Mouse (Mus musculus) adrenal gland, adult 18-20 months (tissue): ENCODE measurements around the gene Myo3b. TPM values are rescaled to one million over a fixed set of nuclear protein-coding genes. Genes with fewer than 3 reads are reported as not detected.
A peak's percentile ranks its signal among the peaks of the same experiment; 100 is the strongest.

ENCODE experiments used
- DNase-seq, 2 experiments: peaks; one replicate each; pipeline ENCODE4 v3.0.0; 2021 to 2022; ENCODE audit warnings: low spot score in 2 of 2
- total RNA-seq, 2 experiments: library from RNA; stranded (reverse); gene quantifications; 1 replicate in 1 of 2; 2 replicates in 1 of 2; pipeline ENCODE4 v1.2.3; 2021

Myo3b gene
- total RNA-seq, 2 experiments from 2014 or later, result not detected

DNA sequence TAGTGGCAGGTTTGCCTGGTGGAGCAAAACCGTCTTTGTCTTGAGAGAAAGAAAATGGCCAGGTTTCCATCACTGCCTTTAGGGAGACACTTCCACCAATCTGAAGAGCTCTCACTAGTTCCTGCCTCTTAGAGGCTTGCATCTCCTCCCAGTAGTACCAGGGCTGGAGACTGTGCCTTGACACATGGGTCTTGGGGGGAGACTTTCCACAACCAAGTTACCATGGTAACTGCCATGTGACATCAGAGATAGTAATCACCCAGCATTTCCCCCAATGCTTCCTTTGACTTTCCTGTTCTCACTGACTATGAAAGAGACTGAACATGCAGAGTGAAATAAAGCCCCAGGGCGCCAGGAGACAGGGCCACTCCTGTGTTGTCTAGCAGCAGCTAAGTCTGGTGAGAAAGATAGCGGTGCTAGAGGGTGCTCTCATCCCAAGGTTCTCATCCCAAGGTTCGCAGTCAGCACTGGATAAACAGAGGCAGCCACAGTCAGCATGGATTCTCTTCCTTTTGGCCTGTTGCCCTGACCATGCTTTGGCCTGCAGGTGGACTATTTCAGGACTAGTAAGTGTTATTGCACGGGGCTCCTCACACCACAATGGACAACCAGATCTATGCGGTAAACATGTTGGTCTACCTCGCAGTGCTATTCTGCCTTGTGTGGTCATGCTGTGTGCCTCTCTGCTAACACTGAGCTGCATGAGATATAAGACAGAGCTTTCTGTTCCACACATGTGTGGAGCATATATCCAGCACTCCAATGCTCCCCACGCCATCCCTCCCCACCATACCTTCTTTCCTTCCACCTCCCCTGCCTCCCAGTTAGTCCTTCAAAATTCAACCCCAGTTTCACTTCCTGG is 223.0 kb downstream of the Myo3b start:
- no peak for DNase-seq

DNA sequence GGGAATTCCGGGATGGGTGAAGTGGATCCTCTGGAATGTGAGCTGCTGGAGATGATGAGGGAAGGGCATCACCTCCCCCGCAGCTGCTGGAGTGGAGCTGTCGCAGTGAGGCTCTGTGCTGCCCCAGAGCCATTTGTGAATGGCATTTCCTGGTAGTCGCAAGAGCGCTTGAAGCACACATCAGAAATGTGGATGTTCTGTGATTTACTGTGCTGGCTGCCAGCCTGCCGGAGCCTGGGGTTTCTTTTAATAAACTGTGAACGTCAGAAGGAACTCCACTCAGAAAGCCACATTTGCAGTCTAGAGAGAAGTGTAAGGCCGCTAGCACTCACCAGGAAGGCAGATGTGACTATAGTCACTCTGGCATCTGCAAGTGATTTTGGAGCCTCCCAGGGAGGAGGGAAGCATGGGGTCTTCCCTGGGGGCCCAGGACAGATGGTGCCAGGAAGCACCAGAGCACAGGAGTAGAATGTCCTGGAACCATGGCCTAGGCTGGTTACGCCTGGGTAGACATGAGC is 223.7 kb downstream of the Myo3b start:
- no peak for DNase-seq

DNA sequence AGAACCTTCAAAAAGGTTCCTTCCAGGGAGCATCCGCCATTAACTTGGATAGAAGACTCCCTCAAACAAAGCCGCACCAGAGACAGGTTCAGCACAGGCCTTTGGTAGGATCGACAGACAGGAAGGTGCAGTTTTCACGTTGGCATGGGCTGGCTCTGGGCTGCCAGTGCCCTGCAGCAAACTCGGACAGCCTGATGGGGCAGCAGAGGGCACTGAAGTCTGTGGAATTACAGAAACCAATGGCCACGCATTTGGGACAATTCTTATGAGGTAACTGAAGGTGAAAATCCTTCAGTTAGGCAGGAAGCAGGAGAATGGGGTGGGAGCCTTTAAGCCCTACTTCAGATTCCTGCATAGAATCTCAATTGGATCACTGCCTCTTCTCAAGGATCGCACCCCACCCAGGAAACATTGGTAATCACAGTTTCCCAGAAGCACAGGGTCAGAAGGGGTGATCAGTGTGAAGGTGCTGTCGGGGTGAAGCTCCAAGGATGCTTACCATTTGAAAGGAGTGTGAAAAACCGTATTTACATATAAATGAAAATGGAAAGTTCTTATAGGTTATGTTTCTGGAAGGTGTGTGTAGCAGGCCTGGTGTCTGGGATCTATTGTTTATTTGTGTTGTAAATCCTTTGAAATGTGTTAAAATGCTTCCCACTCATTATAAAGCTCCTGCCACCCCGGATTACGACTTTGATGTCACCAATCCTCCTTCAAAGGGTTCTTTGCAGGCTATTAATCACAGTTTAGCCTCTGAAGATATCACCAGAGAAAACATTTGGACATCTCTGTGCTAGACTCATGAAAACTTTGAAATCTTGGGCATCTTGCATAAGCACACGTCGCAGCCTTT is 239.7 kb downstream of the Myo3b start:
- DNase-seq, result peak; percentile 30 to 33

DNA sequence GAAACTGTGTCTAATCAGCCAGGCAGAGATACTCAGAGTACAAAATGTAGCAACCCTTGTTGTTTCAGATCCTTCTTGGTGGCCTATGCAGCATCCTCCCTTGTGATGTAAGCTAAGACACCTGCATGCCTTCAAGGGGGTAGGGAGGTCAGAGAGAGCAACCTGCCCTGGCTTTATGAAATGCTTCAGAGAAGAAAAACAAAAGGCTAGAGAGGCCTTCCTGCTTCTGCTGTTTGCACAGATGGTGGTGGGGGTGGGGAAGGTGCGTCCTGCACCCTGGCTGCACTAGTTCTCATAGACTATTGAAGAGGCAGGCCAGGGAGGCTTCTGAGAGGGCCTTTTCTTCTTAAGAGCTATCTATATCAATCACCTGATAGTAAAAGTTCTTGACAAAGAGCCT is 245.2 kb downstream of the Myo3b start:
- no peak for DNase-seq

DNA sequence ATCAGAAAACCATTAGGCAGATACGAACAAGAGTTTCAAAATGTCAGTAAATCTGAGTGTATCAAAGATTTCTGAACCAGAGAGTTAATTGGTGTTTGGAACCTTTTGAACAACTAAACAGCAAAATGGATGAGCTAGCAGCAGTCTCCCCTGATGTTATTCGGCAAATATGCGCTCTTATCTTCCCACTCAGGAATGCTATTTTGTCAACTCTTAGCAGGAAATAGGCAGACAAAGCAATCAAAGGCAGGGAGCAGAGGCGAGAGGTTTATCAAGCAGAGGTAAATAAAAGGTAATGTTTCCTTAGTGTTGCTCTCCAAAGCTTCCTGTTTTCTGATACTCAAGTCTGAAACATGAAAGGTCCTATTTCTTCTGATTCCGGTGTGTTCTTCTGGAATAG is 252.1 kb downstream of the Myo3b start:
- DNase-seq, result no peak

DNA sequence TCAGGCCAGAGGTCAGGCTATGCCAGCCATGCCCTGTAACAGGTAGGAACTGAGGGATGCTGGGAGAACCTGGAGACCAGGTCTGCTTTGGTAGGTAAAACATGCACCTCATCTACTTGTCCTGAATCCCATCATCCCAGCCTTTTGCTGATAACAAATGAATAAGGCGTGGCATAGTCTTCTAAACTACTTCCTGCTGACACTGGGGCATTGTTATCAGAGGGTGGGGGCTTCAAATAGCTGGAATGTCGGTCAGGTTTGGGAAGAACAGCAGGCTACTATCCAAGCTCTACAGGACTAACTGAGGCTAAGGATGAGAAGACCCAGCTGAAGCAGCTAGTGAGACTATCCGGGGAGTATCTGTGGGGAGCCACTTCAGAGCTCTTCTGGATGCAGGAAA is 253.8 kb downstream of the Myo3b start:
- DNase-seq, result no peak

DNA sequence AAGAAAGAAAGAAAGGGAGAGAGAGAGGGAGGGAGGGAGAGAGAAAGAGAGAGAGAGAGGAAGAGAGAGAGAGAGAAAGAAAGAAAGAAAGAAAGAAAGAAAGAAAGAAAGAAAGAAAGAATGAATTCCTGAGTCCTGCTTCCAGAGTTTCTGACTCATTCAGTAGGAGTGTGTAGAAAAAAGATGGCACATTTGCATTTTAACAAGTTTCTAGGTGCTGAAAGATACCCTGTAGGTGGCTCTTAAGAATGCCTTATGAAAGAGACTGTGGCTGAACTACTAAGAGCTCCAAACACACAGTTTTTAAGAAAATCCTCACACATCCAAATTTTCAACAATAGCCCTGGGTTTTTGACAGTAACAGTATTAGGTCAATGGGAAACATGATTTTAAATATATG is 264.0 kb downstream of the Myo3b start:
- DNase-seq, result no peak

DNA sequence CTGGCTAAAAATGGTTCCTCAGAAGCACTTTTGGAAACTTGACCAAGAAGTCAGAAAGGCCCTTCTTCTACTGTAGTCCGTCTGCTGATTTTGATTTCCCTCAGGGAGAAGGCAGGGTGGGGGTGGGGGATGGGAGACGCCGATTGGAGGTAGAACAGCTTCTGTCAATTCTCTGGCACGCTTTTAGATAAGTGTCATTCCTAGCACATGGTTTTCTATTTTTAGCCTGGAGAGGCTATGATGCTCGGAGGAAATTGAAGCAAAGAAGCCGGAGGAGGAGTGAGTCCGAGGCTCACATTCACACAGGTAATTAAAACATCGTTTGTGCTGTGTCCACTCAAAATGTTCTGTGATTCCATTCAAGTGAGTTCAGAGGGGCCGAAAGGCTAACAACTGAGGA is 276.2 kb downstream of the Myo3b start:
- DNase-seq, result no peak

DNA sequence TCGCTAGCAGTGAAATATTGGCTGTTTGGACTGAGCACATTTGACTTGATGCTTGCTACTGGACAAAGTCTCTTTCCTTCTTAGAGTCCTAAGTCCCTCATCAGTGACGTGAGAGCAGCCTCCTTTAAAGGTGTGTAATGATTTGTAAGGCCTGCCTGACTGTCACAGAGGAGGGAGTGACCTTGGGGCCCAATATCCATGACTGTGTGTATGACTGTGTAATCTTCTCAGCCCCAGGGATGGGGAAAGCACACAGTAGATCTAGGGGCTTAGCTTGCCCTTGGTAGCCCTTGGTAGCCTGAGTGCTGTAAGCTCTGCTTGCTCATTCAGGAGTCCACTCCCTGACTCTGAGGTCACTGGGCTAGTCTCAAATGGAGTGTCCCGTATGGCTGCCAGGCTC is 276.8 kb downstream of the Myo3b start:
- DNase-seq, result no peak

DNA sequence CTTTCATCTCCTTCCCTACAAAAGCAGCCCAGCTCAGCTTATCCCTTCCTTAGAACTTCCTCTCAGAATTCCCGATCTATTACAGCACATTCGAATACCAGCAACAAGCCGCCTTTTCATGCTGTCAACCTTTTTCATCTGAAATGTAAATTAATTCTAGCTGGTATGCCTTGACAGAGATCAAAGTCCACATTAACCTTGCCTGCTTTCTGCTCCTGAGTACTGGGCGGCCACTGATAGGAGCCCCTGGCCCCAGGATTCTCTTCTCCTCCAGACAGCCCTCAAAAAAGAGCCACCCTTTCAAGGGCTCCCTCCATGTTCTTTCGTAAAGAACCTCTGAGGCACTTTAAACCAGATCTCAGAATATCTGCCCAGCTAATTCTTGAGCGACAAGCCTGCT is 278.9 kb downstream of the Myo3b start:
- DNase-seq, result no peak

DNA sequence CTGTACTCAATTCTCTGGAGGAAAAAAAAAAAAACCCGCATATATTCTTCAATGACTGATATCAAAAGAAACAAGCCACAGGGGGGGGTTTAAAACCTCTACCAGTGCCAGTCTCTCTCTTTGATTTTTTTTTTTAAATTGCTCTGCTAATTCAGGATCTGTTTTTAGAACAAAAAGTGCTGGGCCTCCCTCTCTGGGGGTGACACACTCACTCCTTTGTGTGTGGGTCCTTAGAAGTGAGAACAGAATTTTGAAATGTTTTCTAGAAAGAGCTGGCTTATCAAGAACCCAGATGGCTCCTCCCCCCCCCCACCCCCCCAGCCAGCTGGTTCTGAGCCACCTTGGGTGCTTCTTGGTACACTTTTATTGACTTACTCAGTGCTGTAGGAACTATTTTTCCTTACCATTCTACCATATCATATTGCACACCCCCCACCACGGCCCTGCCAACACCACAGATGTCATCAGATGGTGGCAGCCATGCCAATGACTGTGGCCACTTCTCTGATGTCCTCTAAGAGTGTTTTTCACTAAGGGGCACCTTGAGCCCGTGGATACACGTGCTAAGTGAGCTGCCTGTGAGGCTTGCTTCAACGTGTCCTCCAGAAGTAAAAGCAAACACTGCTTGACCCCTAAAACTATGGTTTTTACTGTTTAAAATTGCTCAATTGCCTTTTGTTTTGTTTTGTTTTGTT is 280.1 kb downstream of the Myo3b start:
- DNase-seq, result no peak

DNA sequence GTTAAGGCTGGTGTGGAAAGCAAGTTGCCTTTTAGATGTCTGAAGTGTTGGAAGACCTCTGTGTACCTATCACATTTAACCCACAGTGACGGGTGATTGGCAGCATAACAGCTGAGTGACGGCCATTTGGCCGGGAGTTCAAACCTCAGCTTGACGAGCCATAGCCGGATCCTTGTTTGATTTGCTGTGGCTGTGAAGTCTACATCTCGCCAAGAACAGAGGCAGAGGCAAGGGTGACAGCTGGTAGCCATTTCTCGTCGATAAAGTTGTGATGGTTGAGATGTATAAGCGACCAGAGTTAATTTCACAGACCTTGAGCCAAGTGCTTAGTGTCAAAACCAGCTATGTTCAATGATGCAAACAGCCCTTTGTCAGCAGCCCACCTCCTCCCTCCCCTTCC is 283.8 kb downstream of the Myo3b start:
- DNase-seq, result no peak

DNA sequence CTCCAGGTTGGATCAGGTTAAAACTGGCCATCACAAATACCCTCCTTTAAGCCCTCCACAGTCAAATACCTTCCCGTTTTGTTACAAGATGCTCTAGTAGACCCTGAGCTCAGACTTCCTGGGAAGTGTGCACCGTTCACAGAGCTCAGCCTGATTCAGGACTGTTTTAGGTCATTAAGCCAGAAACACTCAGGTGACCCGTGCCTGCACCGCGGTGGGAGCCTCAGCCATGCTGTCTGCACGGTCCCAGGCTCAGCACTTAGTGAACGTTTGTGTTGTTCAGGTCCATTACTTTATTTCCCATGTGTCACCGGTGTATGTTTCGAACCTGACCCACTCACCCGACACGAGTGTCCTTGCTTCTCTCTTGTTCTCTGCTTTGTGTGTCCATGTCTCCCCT is 288.7 kb downstream of the Myo3b start:
- no peak for DNase-seq

DNA sequence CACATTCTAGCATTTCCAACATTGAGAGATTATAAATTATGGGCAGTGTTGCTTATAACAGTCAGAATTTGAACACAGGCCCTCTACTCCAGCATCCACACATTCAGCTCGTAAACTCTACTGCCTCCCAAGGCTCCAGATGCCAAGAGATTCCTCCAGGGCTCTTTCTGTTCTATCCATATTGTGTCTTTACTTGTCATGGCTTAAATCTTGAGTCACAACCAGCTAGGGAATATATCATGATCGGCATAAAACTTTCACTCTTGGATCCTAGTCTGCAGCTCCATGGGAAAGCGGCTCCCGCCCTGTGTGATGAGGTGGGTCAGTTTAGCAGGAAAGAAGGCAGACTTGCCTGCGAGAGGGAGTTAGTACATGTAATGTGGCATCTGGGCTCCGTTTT is 294.0 kb downstream of the Myo3b start:
- DNase-seq, result no peak

DNA sequence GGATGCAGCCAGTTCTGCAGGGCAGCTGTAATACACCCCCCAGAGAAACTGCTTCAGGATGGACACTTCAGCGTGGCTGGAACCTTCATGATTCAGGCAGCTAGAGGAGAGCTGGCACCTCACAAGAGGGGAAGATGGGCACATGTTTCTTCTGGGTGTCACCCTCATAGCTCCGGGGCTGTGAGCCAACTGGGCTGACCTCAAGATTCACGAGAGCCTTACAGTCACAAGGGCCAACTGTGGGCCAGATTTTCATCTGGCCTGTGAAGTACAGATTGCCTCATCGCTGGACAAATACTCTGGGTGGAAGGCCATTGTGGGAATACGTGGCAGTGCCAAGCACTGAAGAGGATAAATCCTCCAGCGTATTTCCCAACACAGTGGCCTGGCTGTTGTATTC is 294.6 kb downstream of the Myo3b start:
- DNase-seq, result peak; percentile 29 to 38

DNA sequence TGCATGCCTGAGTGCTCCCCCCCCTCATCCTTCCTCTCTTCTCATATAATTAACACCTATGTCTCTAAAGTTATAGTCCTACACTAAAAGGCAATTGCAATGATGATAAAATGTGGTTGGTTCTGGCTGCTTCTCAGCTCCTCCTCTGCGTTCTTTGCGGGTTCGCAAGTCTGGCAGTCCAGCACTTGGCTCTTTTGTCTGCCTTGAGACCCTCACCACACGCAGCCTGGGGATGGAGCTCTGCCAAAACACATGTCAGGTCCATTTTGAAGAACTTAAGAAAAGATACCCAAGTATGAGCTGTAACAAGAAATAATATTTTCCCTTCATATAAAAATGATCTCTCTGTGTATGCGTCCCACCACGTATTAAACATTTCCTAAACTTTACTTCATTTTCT is 297.6 kb downstream of the Myo3b start:
- DNase-seq, result no peak

DNA sequence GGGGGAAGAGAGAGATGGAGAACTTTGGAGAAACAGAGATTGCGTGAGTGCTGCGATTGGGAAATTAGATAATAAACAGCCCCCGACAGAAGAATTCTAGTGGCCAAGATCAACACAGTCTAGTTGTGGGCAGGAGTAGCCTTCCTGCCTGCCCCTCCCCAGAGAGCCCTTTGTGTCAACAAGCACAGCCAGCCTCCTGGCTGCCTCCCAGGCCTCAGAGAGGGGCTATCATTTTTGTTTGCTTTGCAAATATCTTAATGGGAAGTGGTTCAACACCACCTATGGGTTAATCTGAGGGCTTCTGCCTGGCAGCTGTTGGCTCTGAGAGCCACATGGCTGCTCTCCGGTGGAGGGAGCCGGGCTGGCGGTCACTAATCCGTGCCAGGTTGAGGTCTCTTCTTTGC is 298.3 kb downstream of the Myo3b start:
- peak in 1 of 2 experiments; percentile 20 for DNase-seq

DNA sequence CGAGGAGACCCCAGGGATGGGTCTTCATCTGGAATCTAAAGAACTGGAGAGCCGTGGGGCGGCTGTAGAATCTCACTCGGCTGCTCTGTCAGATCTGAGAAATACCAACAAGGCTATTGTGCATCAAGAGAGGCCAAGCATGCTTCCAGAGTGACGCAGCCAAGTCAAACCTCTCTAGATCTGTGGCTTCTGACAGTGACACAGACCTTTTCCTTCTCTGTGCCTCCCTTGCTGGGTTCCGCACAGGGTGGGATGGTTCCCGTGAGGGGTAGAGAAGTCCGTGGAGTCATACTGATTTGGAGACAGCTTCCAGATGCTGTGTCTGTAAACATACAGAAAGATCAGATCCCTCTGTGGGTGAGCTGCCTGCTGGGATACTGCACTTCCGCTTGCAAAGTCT is 298.9 kb downstream of the Myo3b start:
- no peak for DNase-seq

DNA sequence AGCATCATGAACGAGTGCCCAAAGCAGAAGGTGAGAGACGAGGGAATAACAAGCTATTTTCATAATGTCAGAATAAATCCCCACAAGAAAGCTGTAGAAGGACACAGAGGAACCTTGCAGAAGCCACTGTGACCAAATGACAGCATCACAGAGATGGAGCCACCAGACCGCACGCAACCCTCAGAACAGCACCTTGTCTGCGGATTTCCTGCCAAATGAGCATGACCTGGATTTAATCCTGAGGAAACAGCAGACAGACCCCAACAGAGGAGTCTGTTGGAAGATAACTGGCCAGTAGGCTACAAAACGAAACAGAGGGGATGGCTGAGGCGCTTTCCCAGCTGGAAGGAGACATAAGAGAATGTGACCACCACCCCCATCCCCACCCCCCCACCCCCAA is 300.1 kb downstream of the Myo3b start:
- DNase-seq, result no peak

DNA sequence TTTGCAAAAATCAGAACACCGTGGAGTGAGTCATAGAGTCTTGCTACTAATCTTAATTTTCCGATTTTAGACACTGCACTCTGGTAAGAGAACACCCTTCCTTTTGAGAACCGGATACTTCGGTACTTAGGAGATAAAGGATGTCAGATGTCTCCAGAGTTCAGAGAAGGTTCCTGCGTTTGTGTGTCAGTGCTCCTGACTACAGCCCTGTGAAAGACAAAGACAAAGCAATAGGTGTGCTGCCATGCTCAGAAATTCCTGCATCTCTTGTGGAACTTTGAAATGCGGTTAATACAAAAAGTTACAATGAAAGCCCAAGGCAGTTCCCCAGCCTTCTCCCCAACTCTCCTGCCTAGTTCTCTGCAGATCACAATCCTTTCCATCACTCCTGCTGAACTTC is 300.6 kb downstream of the Myo3b start:
- DNase-seq, result no peak

DNA sequence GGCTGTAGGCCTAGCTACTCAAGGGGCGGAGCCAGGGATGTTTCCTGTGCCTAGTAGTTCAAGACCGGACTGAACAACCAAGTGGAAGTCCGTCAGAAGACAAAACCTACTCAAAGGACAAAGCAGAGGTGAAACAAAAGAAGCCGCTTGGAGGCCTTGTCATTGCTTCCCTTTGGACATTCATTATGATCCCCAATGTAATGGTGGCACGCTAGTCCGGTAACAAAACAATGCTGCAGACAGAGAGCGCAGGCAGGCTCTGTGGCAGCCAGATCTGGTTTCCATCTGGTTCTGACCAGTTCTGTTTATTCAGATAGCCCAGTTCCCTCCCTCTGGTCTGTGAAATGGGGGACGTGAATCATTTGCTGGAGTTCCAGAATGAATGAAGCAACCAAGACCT is 301.3 kb downstream of the Myo3b start:
- no peak for DNase-seq

DNA sequence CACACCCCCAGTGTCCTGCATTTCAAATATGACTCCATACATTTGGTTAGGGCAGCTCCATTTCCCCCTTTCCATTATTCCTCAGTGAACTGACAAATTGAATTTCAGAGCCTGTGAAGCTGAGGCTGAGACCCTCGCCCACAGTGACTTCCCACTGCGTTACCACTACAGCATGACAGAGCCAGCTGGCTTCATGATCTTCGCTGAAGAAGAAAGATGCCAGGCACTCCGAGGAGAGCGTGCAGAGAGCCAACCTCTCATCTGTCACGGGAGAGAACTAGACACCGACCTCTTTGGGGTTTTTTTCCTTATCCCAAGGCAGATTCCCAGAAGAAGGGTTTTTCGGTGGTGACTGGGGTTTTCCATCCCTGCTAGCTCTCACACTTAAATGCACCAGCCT is 306.2 kb downstream of the Myo3b start:
- no peak for DNase-seq
